Mouse (Mus musculus) liver, postnatal 0 days (tissue): ENCODE measurements around the gene Slc7a11. TPM values are rescaled to one million over a fixed set of nuclear protein-coding genes. Genes with fewer than 3 reads are reported as not detected.

Experiments
- ATAC-seq: fragments of 200-750 bp; cut with Nextera tagmentation; 2 replicates; pipeline ENCODE4 v1.8.0; 2017; ENCODE audit warnings: mild to moderate bottlenecking, moderate library complexity
- DNase-seq: peaks from one replicate; pipeline ENCODE4 v3.0.0-alpha.2; 2016
- H3K27ac ChIP-seq: fragments of 300-500 bp; sonication (generic); 2 replicates; pipeline ENCODE4 v1.5.1; 2014; ENCODE audit warnings: antibody characterized with exemption, moderate library complexity, mild to moderate bottlenecking, low read depth
- H3K27me3 ChIP-seq: fragments of 300-500 bp; sonication (generic); 2 replicates; pipeline ENCODE4 v1.6.1; 2014; ENCODE audit warnings: low read length, control low read depth, mixed read lengths; ENCODE audit not compliant: insufficient read depth
- H3K36me3 ChIP-seq: fragments of 300-500 bp; sonication (generic); replicated peaks from 2 replicates; pipeline ENCODE4 v1.6.1; 2014; ENCODE audit warnings: mild to moderate bottlenecking, control low read depth, low read length, moderate library complexity, mixed read lengths; ENCODE audit not compliant: insufficient read depth
- H3K4me1 ChIP-seq: fragments of 300-500 bp; sonication (generic); 2 replicates; pipeline ENCODE4 v1.6.1; 2014; ENCODE audit warnings: antibody characterized with exemption, mild to moderate bottlenecking, control low read depth; ENCODE audit not compliant: insufficient read depth
- H3K4me2 ChIP-seq: fragments of 300-500 bp; sonication (generic); 2 replicates; pipeline ENCODE4 v1.6.1; 2014; ENCODE audit warnings: low read depth, mild to moderate bottlenecking, low read length, moderate library complexity, mixed read lengths
- H3K4me3 ChIP-seq: fragments of 300-500 bp; sonication (generic); 2 replicates; pipeline ENCODE4 v1.5.1; 2014; ENCODE audit warnings: low read depth, low read length
- H3K9ac ChIP-seq: fragments of 300-500 bp; sonication (generic); replicated peaks from 2 replicates; pipeline ENCODE4 v1.6.1; 2014; ENCODE audit warnings: mild to moderate bottlenecking, moderate library complexity
- H3K9me3 ChIP-seq: fragments of 300-500 bp; sonication (generic); 2 replicates; pipeline ENCODE4 v1.6.1; 2016; ENCODE audit warnings: mild to moderate bottlenecking, control low read depth, low read length, mixed read lengths
- CTCF ChIP-seq: sonication (generic); IDR thresholded peaks from 2 replicates; pipeline ENCODE4 v1.5.1; 2016; ENCODE audit warnings: antibody characterized with exemption, low read depth
- EP300 ChIP-seq: IDR thresholded peaks from 2 replicates; pipeline ENCODE4 v1.6.1; 2016; ENCODE audit warnings: antibody characterized with exemption, low read depth, mild to moderate bottlenecking
- WGBS: fragments of 180-500 bp; shearing (Covaris S2); extraction: QIAGEN DNeasy Blood & Tissue Kit; methylation state at CpG from one replicate; pipeline ENCODE4 v1.1.7; 2014; ENCODE audit not compliant: insufficient replicate concordance; 5-methylcytosine and 5-hydroxymethylcytosine counted together
- polyA plus RNA-seq: library from polyadenylated mRNA; unstranded; fragments of >200 nt; fragmentation: Nextera tagmentation; extraction: Ambion mirVana; gene quantifications from 2 replicates; pipeline ENCODE4 v1.2.1, GENCODE M21; 2015

The Slc7a11 gene
- polyA plus RNA-seq, 1 experiment from 2014 or later = 0.14 TPM

GRCm38 (mm10) chr3:49983429-49984268, 459.8 kb downstream of the Slc7a11 start:
- H3K4me1 ChIP-seq = no peaks in the 10 kb centered on the region
- WGBS = 70% methylated on average over 4 of the region's 4 CpGs
- no peak for DNase-seq
- no peak for TF ChIP-seq EP300
- no peak for TF ChIP-seq CTCF
- H3K36me3 ChIP-seq = no peaks in the 10 kb centered on the region
- no peaks in the 10 kb centered on the region for H3K9me3 ChIP-seq
- no peaks in the 10 kb centered on the region for H3K27me3 ChIP-seq
- H3K4me3 ChIP-seq = no peak overlapping the region
- no peak overlapping the region for H3K4me2 ChIP-seq
- ATAC-seq = no peak
- no peak overlapping the region for H3K9ac ChIP-seq
- no peak overlapping the region for H3K27ac ChIP-seq

- Histone ChIP-seq H3K4me3 (no peak overlapping the region), H3K27ac (no peak overlapping the region), H3K4me2 (no peak overlapping the region), H3K9ac (no peak overlapping the region), H3K27me3 (no peaks in the 10 kb centered on the region), H3K36me3 (no peaks in the 10 kb centered on the region), H3K4me1 (no peaks in the 10 kb centered on the region), H3K9me3 (no peaks in the 10 kb centered on the region)
- TF ChIP-seq CTCF (no peak), EP300 (no peak)
- ATAC-seq (no peak), DNase-seq (no peak)
- 65% methylated on average over 3 of the region's 3 CpGs for WGBS
Measured at GRCm38 (mm10) chr3:49973994-49974393, 469.4 kb downstream of the Slc7a11 start.

- H3K9ac ChIP-seq = no peak overlapping the region
- DNase-seq (no peak), ATAC-seq (no peak)
- no peaks in the 10 kb centered on the region for H3K36me3 ChIP-seq
- no peaks in the 10 kb centered on the region for H3K9me3 ChIP-seq
- H3K4me2 ChIP-seq = no peak overlapping the region
- no peaks in the 10 kb centered on the region for H3K4me1 ChIP-seq
- no peak overlapping the region for H3K27ac ChIP-seq
- H3K4me3 ChIP-seq = no peak overlapping the region
- TF ChIP-seq EP300 (no peak), CTCF (no peak)
- no peaks in the 10 kb centered on the region for H3K27me3 ChIP-seq
- WGBS = 79% methylated on average over 2 of the region's 2 CpGs
Measured at GRCm38 (mm10) chr3:49965569-49965968, 477.8 kb downstream of the Slc7a11 start.

GRCm38 (mm10) chr3:49960581-49960980, 482.8 kb downstream of the Slc7a11 start:
- TF ChIP-seq CTCF (no peak), EP300 (no peak)
- no peak overlapping the region for H3K27ac ChIP-seq
- 70% methylated on average over 2 of the region's 2 CpGs for WGBS
- H3K4me1 ChIP-seq = no peaks in the 10 kb centered on the region
- DNase-seq (no peak), ATAC-seq (no peak)
- no peak overlapping the region for H3K9ac ChIP-seq
- H3K27me3 ChIP-seq = no peaks in the 10 kb centered on the region
- no peak overlapping the region for H3K4me2 ChIP-seq
- no peaks in the 10 kb centered on the region for H3K9me3 ChIP-seq
- no peak overlapping the region for H3K4me3 ChIP-seq
- H3K36me3 ChIP-seq = no peaks in the 10 kb centered on the region

GRCm38 (mm10) chr3:49946845-49947244, 496.6 kb downstream of the Slc7a11 start:
- 36% methylated on average over 2 of the region's 2 CpGs for WGBS
- no peak overlapping the region for H3K4me2 ChIP-seq
- H3K27me3 ChIP-seq = no peaks in the 10 kb centered on the region
- ATAC-seq (no peak), DNase-seq (no peak)
- TF ChIP-seq CTCF = no peak
- TF ChIP-seq EP300 = no peak
- no peak overlapping the region for H3K27ac ChIP-seq
- no peak overlapping the region for H3K4me3 ChIP-seq
- no peaks in the 10 kb centered on the region for H3K9me3 ChIP-seq
- no peaks in the 10 kb centered on the region for H3K4me1 ChIP-seq
- H3K36me3 ChIP-seq = no peaks in the 10 kb centered on the region
- no peak overlapping the region for H3K9ac ChIP-seq

GRCm38 (mm10) chr3:49944783-49945182, 498.6 kb downstream of the Slc7a11 start:
- WGBS = 75% methylated on average over 5 of the region's 5 CpGs
- H3K27ac ChIP-seq = no peak overlapping the region
- no peak overlapping the region for H3K9ac ChIP-seq
- DNase-seq (no peak), ATAC-seq (no peak)
- no peaks in the 10 kb centered on the region for H3K27me3 ChIP-seq
- no peaks in the 10 kb centered on the region for H3K9me3 ChIP-seq
- no peaks in the 10 kb centered on the region for H3K36me3 ChIP-seq
- TF ChIP-seq EP300 (no peak), CTCF (no peak)
- no peak overlapping the region for H3K4me2 ChIP-seq
- H3K4me1 ChIP-seq = no peaks in the 10 kb centered on the region
- no peak overlapping the region for H3K4me3 ChIP-seq
